Mouse (Mus musculus): ENCODE results near the gene Cds2.

DNA sequence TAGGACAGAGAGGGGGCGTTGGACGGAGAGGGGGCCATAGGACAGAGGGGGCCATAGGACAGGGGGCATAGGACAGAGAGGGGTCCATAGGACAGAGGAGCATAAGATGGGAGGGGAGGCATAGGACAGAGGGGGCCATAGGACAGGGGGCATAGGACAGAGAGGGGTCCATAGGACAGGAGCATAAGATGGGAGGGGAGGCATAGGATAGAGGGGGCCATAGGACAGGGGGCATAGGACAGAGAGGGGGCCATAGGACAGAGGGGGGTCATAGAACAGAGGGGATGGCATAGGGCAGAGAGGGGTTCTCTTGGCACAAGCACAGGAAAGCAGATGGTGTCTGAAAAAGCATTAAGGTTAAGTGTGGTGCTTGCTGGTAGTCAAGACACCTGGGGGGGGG lies 50.6 kb downstream of the Cds2 start:
- TF ChIP-seq CTCF (conservative IDR thresholded peaks at IDR 0.05; ENCODE audit: insufficient read depth, insufficient read length, low read depth, low read length): no peak
- TF ChIP-seq POLR2A (IDR thresholded peaks at IDR 0.05; ENCODE audit: low read depth, low read length): no peak
